Mouse (Mus musculus) T-cell, adult 2 months (primary cell): ENCODE results near the gene Asf1a.
A peak's percentile ranks its signal among the peaks of the same experiment; 100 is the strongest.
"Not testable (repeated sequence)": the region's sequence is repeated elsewhere in the genome, so short reads cannot be mapped to it uniquely, and the experiment has no call there.

Experiments used
- DNase-seq: peaks from one replicate; pipeline ENCODE4 v3.0.0; 2022; ENCODE audit warnings: low spot score

The Asf1a gene

GRCm38 (mm10) chr10:53641507-53641906 is 45.0 kb downstream of the Asf1a start:
- peak; percentile 10 for DNase-seq

GRCm38 (mm10) chr10:53650683-53651082 is 54.1 kb downstream of the Asf1a start:
- no peak for DNase-seq

- DNase-seq, result not testable (repeated sequence)
Measured at GRCm38 (mm10) chr10:53654239-53654638, 57.7 kb downstream of the Asf1a start.
